Mouse (Mus musculus) natural killer cell, adult 2 months (primary cell): ENCODE measurements at regions not wholly inside any gene's neighbourhood (a gene's known extent, or its start where the extent isn't known, plus 50 kb on each side); places are given as distances from the start of the nearest gene placed in this dataset.

Source experiments
- DNase-seq, 2 experiments: peaks; one replicate each; pipeline ENCODE4 v3.0.0; 2022; ENCODE audit warnings: low spot score in 2 of 2

GRCm38 (mm10) chr2:51448121-51448520, 179.2 kb upstream of the Tas2r134 start:
- DNase-seq, result no peak

- no peak for DNase-seq
These were observed 179.7 kb upstream of the Tas2r134 start for GRCm38 (mm10) chr2:51447616-51448015.

- no peak for DNase-seq
These were observed 182.8 kb upstream of the Tas2r134 start for GRCm38 (mm10) chr2:51444386-51445080.

- no peak for DNase-seq
These were observed 183.4 kb upstream of the Tas2r134 start for GRCm38 (mm10) chr2:51443946-51444345.

GRCm38 (mm10) chr2:51439047-51439446, 188.3 kb upstream of the Tas2r134 start:
- DNase-seq, result no peak

GRCm38 (mm10) chr2:51436590-51436989, 190.7 kb upstream of the Tas2r134 start:
- peak in 1 of 2 experiments; percentile 45 for DNase-seq

GRCm38 (mm10) chr2:51431564-51431963, 195.7 kb upstream of the Tas2r134 start:
- DNase-seq, result no peak

GRCm38 (mm10) chr2:51429716-51430115, 197.6 kb upstream of the Tas2r134 start:
- DNase-seq, result no peak

GRCm38 (mm10) chr2:51422442-51422841, 204.9 kb upstream of the Tas2r134 start:
- DNase-seq, result no peak

GRCm38 (mm10) chr2:51417908-51418690, 209.2 kb upstream of the Tas2r134 start:
- no peak for DNase-seq

GRCm38 (mm10) chr2:51388390-51388789, 238.9 kb upstream of the Tas2r134 start:
- no peak for DNase-seq

- no peak for DNase-seq
These were observed 238.2 kb upstream of the Rnd3 start for GRCm38 (mm10) chr2:51387136-51387535.

- DNase-seq, result no peak
These were observed 227.7 kb upstream of the Rnd3 start for GRCm38 (mm10) chr2:51376597-51376996.

- DNase-seq, result no peak
These were observed 225.7 kb upstream of the Rnd3 start for GRCm38 (mm10) chr2:51374636-51375035.

- DNase-seq, result no peak
These were observed 223.9 kb upstream of the Rnd3 start for GRCm38 (mm10) chr2:51372771-51373170.

- no peak for DNase-seq
These were observed 214.1 kb upstream of the Rnd3 start for GRCm38 (mm10) chr2:51362825-51363616.

GRCm38 (mm10) chr2:51355281-51355680, 206.4 kb upstream of the Rnd3 start:
- no peak for DNase-seq

GRCm38 (mm10) chr2:51354800-51355199, 205.9 kb upstream of the Rnd3 start:
- no peak for DNase-seq

GRCm38 (mm10) chr2:51349614-51350013, 200.7 kb upstream of the Rnd3 start:
- DNase-seq, result no peak

- DNase-seq, result no peak
These were observed 199.9 kb upstream of the Rnd3 start for GRCm38 (mm10) chr2:51348774-51349173.

- DNase-seq, result no peak
These were observed 198.2 kb upstream of the Rnd3 start for GRCm38 (mm10) chr2:51347086-51347485.

GRCm38 (mm10) chr2:51342421-51342820, 193.5 kb upstream of the Rnd3 start:
- no peak for DNase-seq
